Mouse (Mus musculus): ENCODE measurements at regions not wholly inside any gene's neighbourhood (a gene's known extent, or its start where the extent isn't known, plus 50 kb on each side); places are given as distances from the start of the nearest gene placed in this dataset.

DNA sequence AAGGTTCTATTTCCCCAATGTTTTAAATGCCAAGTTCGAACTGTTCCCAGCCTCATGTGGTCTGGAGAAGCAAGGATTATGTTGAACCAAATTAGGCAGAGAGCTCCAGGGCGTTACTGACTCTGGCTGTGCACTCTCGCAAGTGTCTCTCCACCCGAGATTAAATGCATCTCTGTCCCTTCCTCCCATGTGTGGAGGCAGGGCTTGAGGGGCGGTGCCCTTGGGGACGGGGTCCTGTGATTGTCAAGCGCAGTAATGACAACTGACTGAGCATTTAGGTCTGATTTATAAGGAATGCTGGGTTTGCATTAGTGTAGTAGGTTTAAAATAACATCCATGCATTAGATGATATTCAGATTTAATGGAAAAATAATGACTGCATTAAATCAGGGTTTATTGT is 65.6 kb upstream of the Ntrk2 start:
- Histone ChIP-seq H3K27ac (ENCODE audit: low read depth, low read length) (no peak overlapping the region), H3K4me1 (ENCODE audit: control insufficient read depth, insufficient read depth, low read length) (no peaks in the 10 kb centered on the region), H3K4me2 (ENCODE audit: low read depth) (no peak overlapping the region), H3K4me3 (ENCODE audit: low read depth, low read length) (no peak overlapping the region), H3K9ac (ENCODE audit: low read length) (no peak overlapping the region), H3K36me3 (ENCODE audit: control insufficient read depth, insufficient read depth, low read length) (no peaks in the 10 kb centered on the region), H3K27me3 (ENCODE audit: control insufficient read depth, insufficient read depth, low read length) (no peaks in the 10 kb centered on the region), H3K9me3 (ENCODE audit: control insufficient read depth, low read length) (no peaks in the 10 kb centered on the region)
- 68% methylated on average over 7 of the region's 7 CpGs for WGBS
- ATAC-seq (ENCODE audit: insufficient read depth, low FRiP score, low TSS enrichment) (no peak), DNase-seq (ENCODE audit: low spot score) (no peak)

DNA sequence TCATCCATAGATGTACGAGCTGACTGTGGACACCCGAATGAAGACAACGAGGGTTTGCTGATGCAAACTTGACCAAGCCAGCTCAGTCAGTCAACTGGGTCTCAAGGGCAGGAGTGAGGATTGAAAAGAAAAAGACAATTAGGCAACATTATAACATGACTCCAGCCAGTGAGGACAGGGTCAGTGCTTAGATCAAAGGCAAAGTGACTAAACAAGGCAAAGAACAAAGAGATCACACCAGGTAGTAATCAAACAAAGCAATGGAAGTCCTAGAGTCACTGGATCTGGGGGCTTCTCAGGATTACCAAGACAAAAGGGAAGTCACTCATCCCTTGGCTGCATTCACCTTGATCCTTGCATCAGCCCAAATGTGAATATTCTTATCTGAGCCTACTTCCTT is 60.3 kb upstream of the Ntrk2 start:
- Histone ChIP-seq H3K9me3 (ENCODE audit: control insufficient read depth, low read length) (no peaks in the 10 kb centered on the region), H3K4me1 (ENCODE audit: control insufficient read depth, insufficient read depth, low read length) (no peaks in the 10 kb centered on the region), H3K4me2 (ENCODE audit: low read depth) (no peak overlapping the region), H3K27me3 (ENCODE audit: control insufficient read depth, insufficient read depth, low read length) (no peaks in the 10 kb centered on the region), H3K9ac (ENCODE audit: low read length) (no peak overlapping the region), H3K27ac (ENCODE audit: low read depth, low read length) (no peak overlapping the region), H3K36me3 (ENCODE audit: control insufficient read depth, insufficient read depth, low read length) (no peaks in the 10 kb centered on the region), H3K4me3 (ENCODE audit: low read depth, low read length) (no peak overlapping the region)
- no peak for ATAC-seq (ENCODE audit: insufficient read depth, low FRiP score, low TSS enrichment)
- WGBS, result 83% methylated on average over 3 of the region's 3 CpGs
- DNase-seq (ENCODE audit: low spot score), result no peak

DNA sequence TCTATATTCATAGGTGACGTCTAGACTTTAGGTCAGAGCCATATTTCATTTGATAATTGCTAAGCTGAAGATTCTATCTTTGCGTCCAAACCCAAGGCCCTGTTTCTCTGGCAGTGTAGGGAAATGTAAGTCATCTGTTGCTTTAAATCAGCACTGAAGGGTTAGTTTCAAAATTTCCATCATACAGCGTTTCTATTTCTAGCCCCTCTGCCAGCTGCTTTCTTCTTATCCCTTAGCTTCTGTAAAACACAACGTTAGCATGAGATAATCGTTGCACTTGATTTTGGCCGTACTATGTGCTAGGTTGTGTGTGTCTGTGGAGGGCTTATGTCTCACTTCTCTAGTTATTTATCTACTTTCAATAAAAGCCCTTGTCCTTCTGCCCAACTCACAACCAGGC is 58.7 kb upstream of the Ntrk2 start:
- Histone ChIP-seq H3K9me3 (ENCODE audit: control insufficient read depth, low read length) (no peaks in the 10 kb centered on the region), H3K27me3 (ENCODE audit: control insufficient read depth, insufficient read depth, low read length) (no peaks in the 10 kb centered on the region), H3K36me3 (ENCODE audit: control insufficient read depth, insufficient read depth, low read length) (no peaks in the 10 kb centered on the region), H3K9ac (ENCODE audit: low read length) (no peak overlapping the region), H3K4me3 (ENCODE audit: low read depth, low read length) (no peak overlapping the region), H3K4me1 (ENCODE audit: control insufficient read depth, insufficient read depth, low read length) (no peaks in the 10 kb centered on the region), H3K4me2 (ENCODE audit: low read depth) (no peak overlapping the region), H3K27ac (ENCODE audit: low read depth, low read length) (no peak overlapping the region)
- ATAC-seq (ENCODE audit: insufficient read depth, low FRiP score, low TSS enrichment) (no peak), DNase-seq (ENCODE audit: low spot score) (no peak)
- WGBS, result 89% methylated on average over 6 of the region's 6 CpGs

DNA sequence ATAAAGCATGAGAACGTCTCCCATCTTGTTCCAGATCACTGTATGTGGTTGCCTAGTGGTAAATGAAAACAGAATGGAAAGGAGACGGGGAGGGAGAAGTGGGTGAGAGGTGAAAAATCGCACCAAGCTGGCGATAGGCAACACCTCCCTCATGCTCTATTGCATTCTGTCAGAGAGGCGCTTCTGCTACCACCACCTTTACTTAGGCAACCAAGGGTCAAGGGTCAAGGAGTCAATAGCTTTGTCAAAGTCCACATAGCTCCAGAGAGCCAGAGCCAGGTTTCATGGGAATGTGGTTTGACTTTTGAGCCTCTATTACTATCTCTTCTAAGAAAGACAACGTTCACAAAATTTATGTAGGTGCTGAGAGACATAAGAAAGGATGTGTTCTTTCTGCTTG is 50.2 kb upstream of the Ntrk2 start:
- H3K27ac ChIP-seq (ENCODE audit: low read depth, low read length), result no peak overlapping the region
- no peak overlapping the region for H3K4me3 ChIP-seq (ENCODE audit: low read depth, low read length)
- H3K9ac ChIP-seq (ENCODE audit: low read length), result no peak overlapping the region
- H3K36me3 ChIP-seq (ENCODE audit: control insufficient read depth, insufficient read depth, low read length), result no peaks in the 10 kb centered on the region
- ATAC-seq (ENCODE audit: insufficient read depth, low FRiP score, low TSS enrichment) (no peak), DNase-seq (ENCODE audit: low spot score) (no peak)
- H3K9me3 ChIP-seq (ENCODE audit: control insufficient read depth, low read length), result no peaks in the 10 kb centered on the region
- WGBS, result 67% methylated on average over 6 of the region's 6 CpGs
- no peaks in the 10 kb centered on the region for H3K4me1 ChIP-seq (ENCODE audit: control insufficient read depth, insufficient read depth, low read length)
- H3K4me2 ChIP-seq (ENCODE audit: low read depth), result no peak overlapping the region
- no peaks in the 10 kb centered on the region for H3K27me3 ChIP-seq (ENCODE audit: control insufficient read depth, insufficient read depth, low read length)
